In the genomic region with DNA sequence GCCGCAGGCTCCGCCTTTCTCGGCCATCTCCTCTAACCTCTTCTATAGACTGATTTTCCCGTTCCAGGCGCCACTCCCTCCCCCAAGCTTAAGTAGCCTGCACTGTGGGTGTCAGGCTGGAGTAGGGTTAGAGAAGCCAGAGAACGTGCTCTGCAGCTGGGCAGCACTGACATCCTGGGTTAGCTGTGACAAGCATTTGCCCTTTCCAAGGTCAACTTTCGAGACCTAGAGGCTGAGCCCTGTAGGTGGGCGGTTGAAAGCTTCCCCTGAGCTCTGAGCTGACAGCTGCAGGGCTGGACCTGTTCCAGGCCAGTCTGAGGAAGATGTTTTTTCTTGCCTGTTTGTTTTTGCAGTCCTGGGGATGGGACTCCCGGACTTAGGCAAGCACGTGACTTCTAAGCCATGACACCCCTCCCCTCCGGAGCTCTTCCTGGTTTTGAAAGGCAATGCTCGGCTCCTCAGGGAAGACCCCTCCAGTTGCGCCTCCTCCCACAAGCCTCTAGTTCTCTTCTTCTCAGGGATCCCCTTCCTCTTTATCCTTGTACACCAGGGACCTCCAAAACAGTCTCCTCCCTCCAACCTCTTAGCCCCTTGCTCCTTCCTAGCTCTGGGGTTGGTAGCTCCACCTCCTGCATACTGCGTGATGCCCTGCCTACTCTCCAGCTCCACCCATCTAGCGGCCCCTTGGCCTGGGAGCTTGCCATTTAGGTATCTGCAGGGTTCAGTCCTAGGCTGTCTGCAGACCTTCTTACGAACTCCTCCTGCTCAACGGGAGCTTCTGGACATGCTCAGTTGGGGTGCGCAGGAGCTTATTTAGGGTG, we compare ENCODE assay signal across 8 mouse cellular contexts. TPM values are rescaled to one million over a fixed set of nuclear protein-coding genes. Genes with fewer than 3 reads are reported as not detected.
DNase-seq lines count a peak whose midpoint lies in the region; ATAC-seq and TF ChIP-seq lines count a peak whose summit lies in the region.

No protein-coding gene starts in this region.

- H3K4me2 ChIP-seq in embryonic facial prominence, embryonic 11.5 days (ENCODE audit: low read depth, low read length), result peak overlapping the region; percentile 56
- peak overlapping the region; percentile 61 for H3K4me2 ChIP-seq in heart, embryonic 11.5 days
- peak overlapping the region; percentile 65 for H3K4me2 ChIP-seq in lung, embryonic 14.5 days
- peak overlapping the region; percentile 39 for H3K4me2 ChIP-seq in neural tube, embryonic 14.5 days (ENCODE audit: low read depth, low read length)

- no peak for TF ChIP-seq CTCF in lung, embryonic 14.5 days (IDR thresholded peaks at IDR 0.05; ENCODE audit: low read depth)

- H3K27me3 ChIP-seq in embryonic facial prominence, embryonic 11.5 days (ENCODE audit: control insufficient read depth, insufficient read depth, low read length), result no peaks in the 10 kb centered on the region
- H3K27me3 ChIP-seq in heart, embryonic 11.5 days (ENCODE audit: control insufficient read depth, insufficient read depth, low read length), result no peaks in the 10 kb centered on the region; the same call in 1 of the 2 replicates
- H3K27me3 ChIP-seq in lung, embryonic 14.5 days (ENCODE audit: insufficient read depth, low read length), result no peaks in the 10 kb centered on the region
- no peaks in the 10 kb centered on the region for H3K27me3 ChIP-seq in neural tube, embryonic 14.5 days (ENCODE audit: control insufficient read depth, insufficient read depth, low read length)

- H3K9ac ChIP-seq in embryonic facial prominence, embryonic 11.5 days (replicated peaks; ENCODE audit: low read length), result peak overlapping the region; percentile 15; the same call in 1 of the 2 replicates
- H3K9ac ChIP-seq in heart, embryonic 11.5 days (ENCODE audit: low read depth, low read length), result no peak overlapping the region; the same call in 1 of the 2 replicates
- H3K9ac ChIP-seq in lung, embryonic 14.5 days, result 0 out of 2 replicates have a peak overlapping the region, but pooled peaks have one; percentile 18
- H3K9ac ChIP-seq in neural tube, embryonic 14.5 days (replicated peaks; ENCODE audit: low read depth, low read length), result no peak overlapping the region

- peak; percentile 36 for DNase-seq in adrenal gland, adult 2 months
- DNase-seq in adrenal gland, adult 8-10 months, result no peak
- DNase-seq in embryonic facial prominence, embryonic 11.5 days (ENCODE audit: low spot score), result peak; percentile 48
- DNase-seq in kidney, adult 8-10 months, result peak; percentile 10 to 18
- peak; percentile 87 for DNase-seq in lung, embryonic 14.5 days
- no peak for DNase-seq in spleen, adult 18-20 months

- H3K27ac ChIP-seq in embryonic facial prominence, embryonic 11.5 days (replicated peaks; ENCODE audit: low read depth, low read length), result no peak overlapping the region
- H3K27ac ChIP-seq in heart, embryonic 11.5 days (ENCODE audit: low read depth, low read length), result no peak overlapping the region
- H3K27ac ChIP-seq in lung, embryonic 14.5 days (ENCODE audit: low read depth), result peak overlapping the region; percentile 67; the same call in 1 of the 2 replicates
- no peak overlapping the region for H3K27ac ChIP-seq in neural tube, embryonic 14.5 days (ENCODE audit: low read depth, low read length)

- no peaks in the 10 kb centered on the region for H3K9me3 ChIP-seq in embryonic facial prominence, embryonic 11.5 days (replicated peaks; ENCODE audit: control insufficient read depth, low read length)
- no peaks in the 10 kb centered on the region for H3K9me3 ChIP-seq in heart, embryonic 11.5 days (replicated peaks; ENCODE audit: control insufficient read depth, low read length)
- H3K9me3 ChIP-seq in lung, embryonic 14.5 days (ENCODE audit: low read depth, low read length), result no peaks in the 10 kb centered on the region
- H3K9me3 ChIP-seq in neural tube, embryonic 14.5 days (ENCODE audit: control insufficient read depth, low read length), result no peaks in the 10 kb centered on the region

- peak overlapping the region; percentile 5 for H3K4me3 ChIP-seq in embryonic facial prominence, embryonic 11.5 days (ENCODE audit: low read depth, low read length)
- peak overlapping the region; percentile 28 for H3K4me3 ChIP-seq in heart, embryonic 11.5 days (ENCODE audit: low read depth, low read length)
- H3K4me3 ChIP-seq in lung, embryonic 14.5 days (ENCODE audit: low read depth, low read length), result peak overlapping the region; percentile 28
- no peak overlapping the region; the same call in 1 of the 2 replicates for H3K4me3 ChIP-seq in neural tube, embryonic 14.5 days (ENCODE audit: low read depth, low read length)

- 9% methylated on average over 18 of the region's 18 CpGs for WGBS in embryonic facial prominence, embryonic 11.5 days
- WGBS in heart, embryonic 11.5 days (ENCODE audit: insufficient replicate concordance), result 8% methylated on average over 18 of the region's 18 CpGs
- WGBS in lung, embryonic 14.5 days, result 8% methylated on average over 18 of the region's 18 CpGs
- 16% methylated on average over 18 of the region's 18 CpGs for WGBS in neural tube, embryonic 14.5 days

- H3K4me1 ChIP-seq in embryonic facial prominence, embryonic 11.5 days (ENCODE audit: control insufficient read depth, insufficient read depth, low read length), result peaks cover 7% of the 10 kb centered on the region; the same call in 1 of the 2 replicates
- 0 out of 2 replicates have a peak, but pooled peaks cover 7% of the 10 kb centered on the region for H3K4me1 ChIP-seq in heart, embryonic 11.5 days (ENCODE audit: control insufficient read depth, insufficient read depth, low read length)
- peaks cover 8% of the 10 kb centered on the region; the same call in 1 of the 2 replicates for H3K4me1 ChIP-seq in lung, embryonic 14.5 days (ENCODE audit: insufficient read depth)
- H3K4me1 ChIP-seq in neural tube, embryonic 14.5 days (ENCODE audit: control insufficient read depth, insufficient read depth, low read length), result 0 out of 2 replicates have a peak, but pooled peaks cover 5% of the 10 kb centered on the region

- ATAC-seq in embryonic facial prominence, embryonic 11.5 days (replicated peaks; ENCODE audit: insufficient number of reproducible peaks, low FRiP score, low TSS enrichment, low read depth), result peak; percentile 72
- ATAC-seq in heart, embryonic 11.5 days (replicated peaks; ENCODE audit: insufficient number of reproducible peaks, low FRiP score, low TSS enrichment), result peak; percentile 82
- peak; percentile 91 for ATAC-seq in lung, embryonic 14.5 days (ENCODE audit: insufficient read depth)
- peak; percentile 66 for ATAC-seq in neural tube, embryonic 14.5 days (ENCODE audit: low read depth)

- H3K36me3 ChIP-seq in embryonic facial prominence, embryonic 11.5 days (replicated peaks; ENCODE audit: control insufficient read depth, insufficient read depth, low read depth, low read length), result no peaks in the 10 kb centered on the region
- H3K36me3 ChIP-seq in heart, embryonic 11.5 days (ENCODE audit: control insufficient read depth, insufficient read depth, low read length), result no peaks in the 10 kb centered on the region
- no peaks in the 10 kb centered on the region for H3K36me3 ChIP-seq in lung, embryonic 14.5 days (ENCODE audit: insufficient read depth)
- no peaks in the 10 kb centered on the region for H3K36me3 ChIP-seq in neural tube, embryonic 14.5 days (ENCODE audit: control insufficient read depth, insufficient read depth, low read length)

RNA-seq across cellular contexts. Expression of a gene that starts 47.7 kb away (rescaled TPM):
- not detected for total RNA-seq in adrenal gland, adult 2 months (2021)
- polyA plus RNA-seq in adrenal gland, adult 2 months (2012; rRNA removed), result not detected in 2 replicates
- not detected for total RNA-seq in adrenal gland, adult 8-10 months (2022)
- 0.07 and 0.27 TPM in 2 replicates for polyA plus RNA-seq in embryonic facial prominence, embryonic 11.5 days (2014; fragmentation: Nextera tagmentation; extraction: Ambion mirVana)
- not detected in 2 replicates for polyA plus RNA-seq in heart, embryonic 11.5 days (2014; fragmentation: Nextera tagmentation; extraction: Ambion mirVana)
- polyA plus RNA-seq in lung, embryonic 14.5 days (2014; fragmentation: Nextera tagmentation; extraction: Ambion mirVana), result not detected in 2 replicates
- polyA plus RNA-seq in neural tube, embryonic 14.5 days (2014; fragmentation: Nextera tagmentation; extraction: Ambion mirVana), result 0.57 and 1.2 TPM in 2 replicates

Comparison
In these comparisons a context has a peak if more than half of its experiments do, and no peak if none do; other contexts are left out.
1. DNase-seq: peak in adrenal gland, adult 2 months (single experiment), embryonic facial prominence, embryonic 11.5 days (single experiment), kidney, adult 8-10 months (2 of 2) and lung, embryonic 14.5 days (single experiment); none in adrenal gland, adult 8-10 months (single experiment) and spleen, adult 18-20 months (0 of 2).
2. H3K9ac ChIP-seq: peak in embryonic facial prominence, embryonic 11.5 days (single experiment) and lung, embryonic 14.5 days (single experiment); none in heart, embryonic 11.5 days (single experiment) and neural tube, embryonic 14.5 days (single experiment).
3. Peak in every context shown above with its lines, with median percentiles within 50 percentile points of each other: ATAC-seq and H3K4me2 ChIP-seq.